In genomic region chr5:149245391-149245964, GRCm38 (mm10) we compare ENCODE assay signal across 8 mouse cellular contexts. TPM values are rescaled to one million over a fixed set of nuclear protein-coding genes. Genes with fewer than 3 reads are reported as not detected.
DNase-seq lines count a peak whose midpoint lies in the region; ATAC-seq and TF ChIP-seq lines count a peak whose summit lies in the region.

No protein-coding gene starts in this region.

- peak overlapping the region; percentile 80 for H3K4me2 ChIP-seq in heart, embryonic 16.5 days (ENCODE audit: low read depth, low read length)
- H3K4me2 ChIP-seq in hindbrain, embryonic 16.5 days (ENCODE audit: low read length), result peak overlapping the region; percentile 45
- H3K4me2 ChIP-seq in midbrain, embryonic 13.5 days (replicated peaks), result peak overlapping the region; percentile 42

- no peak for TF ChIP-seq CTCF in bone marrow, adult 2 months (IDR thresholded peaks at IDR 0.05; ENCODE audit: control insufficient read depth, insufficient read depth, low read length)

- 24% methylated on average over 9 of the region's 9 CpGs for WGBS in heart, embryonic 16.5 days
- 3% methylated on average over 9 of the region's 9 CpGs for WGBS in bone marrow, adult 2 months
- WGBS in hindbrain, embryonic 16.5 days, result 59% methylated on average over 9 of the region's 9 CpGs
- WGBS in midbrain, embryonic 13.5 days, result 63% methylated on average over 9 of the region's 9 CpGs

- H3K36me3 ChIP-seq in heart, embryonic 16.5 days (ENCODE audit: control insufficient read depth, insufficient read depth), result no peaks in the 10 kb centered on the region
- no peaks in the 10 kb centered on the region for H3K36me3 ChIP-seq in hindbrain, embryonic 16.5 days (ENCODE audit: control insufficient read depth, insufficient read depth, low read length)
- no peaks in the 10 kb centered on the region for H3K36me3 ChIP-seq in midbrain, embryonic 13.5 days

- no peak for ATAC-seq in heart, embryonic 16.5 days (replicated peaks; ENCODE audit: extremely low read depth, insufficient read depth, low FRiP score)
- ATAC-seq in hindbrain, embryonic 16.5 days, result no peak
- no peak for ATAC-seq in midbrain, embryonic 13.5 days

- no peak for TF ChIP-seq POLR2A in bone marrow, adult 2 months (IDR thresholded peaks at IDR 0.05; ENCODE audit: borderline replicate concordance, control insufficient read depth, low read depth, low read length)

- H3K27ac ChIP-seq in heart, embryonic 16.5 days (ENCODE audit: low read length), result peak overlapping the region; percentile 63
- peak overlapping the region; percentile 98 for H3K27ac ChIP-seq in bone marrow, adult 2 months (ENCODE audit: control insufficient read depth, insufficient read depth, low read depth, low read length, poor library complexity)
- H3K27ac ChIP-seq in hindbrain, embryonic 16.5 days (ENCODE audit: low read depth, low read length), result no peak overlapping the region
- no peak overlapping the region for H3K27ac ChIP-seq in midbrain, embryonic 13.5 days

- no peak for DNase-seq in heart, adult 11 months
- DNase-seq in Muller cell, postnatal 12 days (ENCODE audit: inconsistent ontology term), result no peak
- DNase-seq in urinary bladder, postnatal 36 days (ENCODE audit: low spot score in 2 of 2), result no peak
- no peak for DNase-seq in gastrocnemius, postnatal 25 days

- peak overlapping the region; percentile 47 for H3K4me3 ChIP-seq in heart, embryonic 16.5 days (ENCODE audit: low read length)
- H3K4me3 ChIP-seq in bone marrow, adult 2 months (replicated peaks; ENCODE audit: control insufficient read depth, low read depth, low read length), result peak overlapping the region; percentile 70
- no peak overlapping the region for H3K4me3 ChIP-seq in hindbrain, embryonic 16.5 days (ENCODE audit: low read length)
- no peak overlapping the region for H3K4me3 ChIP-seq in midbrain, embryonic 13.5 days (replicated peaks)

- H3K9ac ChIP-seq in heart, embryonic 16.5 days (ENCODE audit: low read length), result peak overlapping the region; percentile 71
- no peak overlapping the region for H3K9ac ChIP-seq in hindbrain, embryonic 16.5 days (ENCODE audit: low read depth, low read length)
- no peak overlapping the region for H3K9ac ChIP-seq in midbrain, embryonic 13.5 days (replicated peaks)

- H3K9me3 ChIP-seq in heart, embryonic 16.5 days (replicated peaks; ENCODE audit: control insufficient read depth, low read length), result peaks cover 7% of the 10 kb centered on the region
- no peaks in the 10 kb centered on the region for H3K9me3 ChIP-seq in hindbrain, embryonic 16.5 days (ENCODE audit: control insufficient read depth, low read length)
- H3K9me3 ChIP-seq in midbrain, embryonic 13.5 days, result no peaks in the 10 kb centered on the region

- peaks cover 21% of the 10 kb centered on the region for H3K4me1 ChIP-seq in heart, embryonic 16.5 days (ENCODE audit: control insufficient read depth, insufficient read depth, low read length)
- peaks cover 2% of the 10 kb centered on the region; the same call in 1 of the 2 replicates for H3K4me1 ChIP-seq in bone marrow, adult 2 months (ENCODE audit: control insufficient read depth, insufficient read depth, low read length)
- H3K4me1 ChIP-seq in hindbrain, embryonic 16.5 days (ENCODE audit: control insufficient read depth, insufficient read depth, low read depth, low read length), result peaks cover 4% of the 10 kb centered on the region
- H3K4me1 ChIP-seq in midbrain, embryonic 13.5 days (replicated peaks), result peaks cover 7% of the 10 kb centered on the region

- H3K27me3 ChIP-seq in heart, embryonic 16.5 days (ENCODE audit: control insufficient read depth, insufficient read depth, low read length), result no peaks in the 10 kb centered on the region
- H3K27me3 ChIP-seq in hindbrain, embryonic 16.5 days (replicated peaks; ENCODE audit: control insufficient read depth, insufficient read depth, low read length), result no peaks in the 10 kb centered on the region
- no peaks in the 10 kb centered on the region for H3K27me3 ChIP-seq in midbrain, embryonic 13.5 days

RNA-seq across cellular contexts. Expression of gene Alox5ap, which starts 19.1 kb away (rescaled TPM):
- 9.0 and 11.9 TPM in 2 replicates for polyA plus RNA-seq in heart, embryonic 16.5 days (2015; fragmentation: Nextera tagmentation; extraction: Ambion mirVana)
- polyA plus RNA-seq in bone marrow, adult 2 months (2011; ENCODE audit: insufficient read depth, insufficient read length, low replicate concordance, missing spikeins), result 150 and 287 TPM in 2 replicates
- polyA plus RNA-seq in hindbrain, embryonic 16.5 days (2015; fragmentation: Nextera tagmentation; extraction: Ambion mirVana), result 10.1 and 13.3 TPM in 2 replicates
- 8.6 and 9.1 TPM in 2 replicates for polyA plus RNA-seq in midbrain, embryonic 13.5 days (2015; fragmentation: Nextera tagmentation; extraction: Ambion mirVana)
- 10 to 100 TPM in 1 of 2 experiments, 1 to 10 TPM in 1; 6.2 to 11.0 TPM for total RNA-seq in gastrocnemius, postnatal 25 days (2021)

Comparison
In these comparisons a context has a peak if more than half of its experiments do, and no peak if none do; other contexts are left out.
1. H3K27ac ChIP-seq: peak in heart, embryonic 16.5 days (single experiment) and bone marrow, adult 2 months (single experiment); none in hindbrain, embryonic 16.5 days (single experiment) and midbrain, embryonic 13.5 days (single experiment).
2. H3K4me3 ChIP-seq: peak in heart, embryonic 16.5 days (single experiment) and bone marrow, adult 2 months (single experiment); none in hindbrain, embryonic 16.5 days (single experiment) and midbrain, embryonic 13.5 days (single experiment).
3. RNA of gene Alox5ap, which starts 19.1 kb away (polyA plus RNA-seq): 150 to 287 TPM in bone marrow, adult 2 months; 10.1 to 13.3 TPM in hindbrain, embryonic 16.5 days, 9.0 to 11.9 TPM in heart, embryonic 16.5 days and 8.6 to 9.1 TPM in midbrain, embryonic 13.5 days; every median in the first group is over 10 times any median in the second.
4. Peak in every context shown above with its lines, with median percentiles within 50 percentile points of each other: H3K4me2 ChIP-seq.